Mouse (Mus musculus): ENCODE measurements at regions not wholly inside any gene's neighbourhood (a gene's known extent, or its start where the extent isn't known, plus 50 kb on each side); places are given as distances from the start of the nearest gene placed in this dataset.

- WGBS: 86% methylated on average over 1 of the region's 1 CpGs
- Histone ChIP-seq H3K4me1 (ENCODE audit: control insufficient read depth in 2 of 2, insufficient read depth in 2 of 2, low read length in 2 of 2) (no peaks in the 10 kb centered on the region), H3K4me2 (ENCODE audit: low read length) (no peak overlapping the region), H3K9me3 (ENCODE audit: control insufficient read depth, low read length) (no peaks in the 10 kb centered on the region), H3K27me3 (ENCODE audit: control insufficient read depth, insufficient read depth, low read length) (no peaks in the 10 kb centered on the region), H3K27ac (replicated peaks in 1 of 2; ENCODE audit: control insufficient read depth in 1 of 2, insufficient read depth in 1 of 2, low read depth in 2 of 2, low read length in 2 of 2) (no peak overlapping the region), H3K9ac (ENCODE audit: low read length) (no peak overlapping the region), H3K36me3 (ENCODE audit: control insufficient read depth, insufficient read depth, low read length) (no peaks in the 10 kb centered on the region), H3K4me3 (ENCODE audit: control insufficient read depth in 1 of 2, insufficient read depth in 1 of 2, low read depth in 1 of 2, low read length in 2 of 2) (no peak overlapping the region)
- ATAC-seq (ENCODE audit: insufficient number of reproducible peaks, insufficient read depth, low FRiP score, low read depth): no peak
These were observed 184.3 kb downstream of the Ube2e3 start for GRCm38 (mm10) chr2:79052226-79052625.

GRCm38 (mm10) chr2:79056138-79056537, 188.2 kb downstream of the Ube2e3 start:
- H3K9me3 ChIP-seq (ENCODE audit: control insufficient read depth, low read length): no peaks in the 10 kb centered on the region
- H3K4me3 ChIP-seq (ENCODE audit: control insufficient read depth in 1 of 2, insufficient read depth in 1 of 2, low read depth in 1 of 2, low read length in 2 of 2): no peak overlapping the region
- no peak overlapping the region for H3K9ac ChIP-seq (ENCODE audit: low read length)
- no peak overlapping the region for H3K4me2 ChIP-seq (ENCODE audit: low read length)
- no peak overlapping the region for H3K27ac ChIP-seq (replicated peaks in 1 of 2; ENCODE audit: control insufficient read depth in 1 of 2, insufficient read depth in 1 of 2, low read depth in 2 of 2, low read length in 2 of 2)
- H3K27me3 ChIP-seq (ENCODE audit: control insufficient read depth, insufficient read depth, low read length): no peaks in the 10 kb centered on the region
- 74% methylated on average over 2 of the region's 2 CpGs for WGBS
- H3K36me3 ChIP-seq (ENCODE audit: control insufficient read depth, insufficient read depth, low read length): no peaks in the 10 kb centered on the region
- ATAC-seq (ENCODE audit: insufficient number of reproducible peaks, insufficient read depth, low FRiP score, low read depth): no peak
- H3K4me1 ChIP-seq (ENCODE audit: control insufficient read depth in 2 of 2, insufficient read depth in 2 of 2, low read length in 2 of 2): no peaks in the 10 kb centered on the region

GRCm38 (mm10) chr2:79059115-79059943, 191.4 kb downstream of the Ube2e3 start:
- no peaks in the 10 kb centered on the region for H3K4me1 ChIP-seq (ENCODE audit: control insufficient read depth in 2 of 2, insufficient read depth in 2 of 2, low read length in 2 of 2)
- H3K9ac ChIP-seq (ENCODE audit: low read length): no peak overlapping the region
- H3K27ac ChIP-seq (replicated peaks in 1 of 2; ENCODE audit: control insufficient read depth in 1 of 2, insufficient read depth in 1 of 2, low read depth in 2 of 2, low read length in 2 of 2): no peak overlapping the region
- no peak for ATAC-seq (ENCODE audit: insufficient number of reproducible peaks, insufficient read depth, low FRiP score, low read depth)
- no peak overlapping the region for H3K4me3 ChIP-seq (ENCODE audit: control insufficient read depth in 1 of 2, insufficient read depth in 1 of 2, low read depth in 1 of 2, low read length in 2 of 2)
- no peaks in the 10 kb centered on the region for H3K27me3 ChIP-seq (ENCODE audit: control insufficient read depth, insufficient read depth, low read length)
- no peaks in the 10 kb centered on the region for H3K9me3 ChIP-seq (ENCODE audit: control insufficient read depth, low read length)
- 80% methylated on average over 7 of the region's 7 CpGs for WGBS
- no peak overlapping the region for H3K4me2 ChIP-seq (ENCODE audit: low read length)
- H3K36me3 ChIP-seq (ENCODE audit: control insufficient read depth, insufficient read depth, low read length): no peaks in the 10 kb centered on the region

GRCm38 (mm10) chr2:79059944-79060238, 192.0 kb downstream of the Ube2e3 start:
- H3K4me3 ChIP-seq (ENCODE audit: control insufficient read depth in 1 of 2, insufficient read depth in 1 of 2, low read depth in 1 of 2, low read length in 2 of 2): no peak overlapping the region
- no peaks in the 10 kb centered on the region for H3K9me3 ChIP-seq (ENCODE audit: control insufficient read depth, low read length)
- no peaks in the 10 kb centered on the region for H3K36me3 ChIP-seq (ENCODE audit: control insufficient read depth, insufficient read depth, low read length)
- 78% methylated on average over 4 of the region's 4 CpGs for WGBS
- no peak overlapping the region for H3K27ac ChIP-seq (replicated peaks in 1 of 2; ENCODE audit: control insufficient read depth in 1 of 2, insufficient read depth in 1 of 2, low read depth in 2 of 2, low read length in 2 of 2)
- H3K4me1 ChIP-seq (ENCODE audit: control insufficient read depth in 2 of 2, insufficient read depth in 2 of 2, low read length in 2 of 2): no peaks in the 10 kb centered on the region
- no peak overlapping the region for H3K9ac ChIP-seq (ENCODE audit: low read length)
- ATAC-seq (ENCODE audit: insufficient number of reproducible peaks, insufficient read depth, low FRiP score, low read depth): no peak
- no peak overlapping the region for H3K4me2 ChIP-seq (ENCODE audit: low read length)
- H3K27me3 ChIP-seq (ENCODE audit: control insufficient read depth, insufficient read depth, low read length): no peaks in the 10 kb centered on the region

GRCm38 (mm10) chr2:79060320-79060719, 192.4 kb downstream of the Ube2e3 start:
- no peak overlapping the region for H3K4me3 ChIP-seq (ENCODE audit: control insufficient read depth in 1 of 2, insufficient read depth in 1 of 2, low read depth in 1 of 2, low read length in 2 of 2)
- no peak for ATAC-seq (ENCODE audit: insufficient number of reproducible peaks, insufficient read depth, low FRiP score, low read depth)

GRCm38 (mm10) chr2:79061645-79062044, 193.6 kb upstream of the Itga4 start:
- H3K9ac ChIP-seq (ENCODE audit: low read length): no peak overlapping the region
- H3K4me1 ChIP-seq (ENCODE audit: control insufficient read depth in 2 of 2, insufficient read depth in 2 of 2, low read length in 2 of 2): no peaks in the 10 kb centered on the region
- no peak for ATAC-seq (ENCODE audit: insufficient number of reproducible peaks, insufficient read depth, low FRiP score, low read depth)
- H3K4me2 ChIP-seq (ENCODE audit: low read length): no peak overlapping the region
- no peaks in the 10 kb centered on the region for H3K27me3 ChIP-seq (ENCODE audit: control insufficient read depth, insufficient read depth, low read length)
- H3K4me3 ChIP-seq (ENCODE audit: control insufficient read depth in 1 of 2, insufficient read depth in 1 of 2, low read depth in 1 of 2, low read length in 2 of 2): no peak overlapping the region
- H3K9me3 ChIP-seq (ENCODE audit: control insufficient read depth, low read length): no peaks in the 10 kb centered on the region
- H3K36me3 ChIP-seq (ENCODE audit: control insufficient read depth, insufficient read depth, low read length): no peaks in the 10 kb centered on the region
- no peak overlapping the region for H3K27ac ChIP-seq (replicated peaks in 1 of 2; ENCODE audit: control insufficient read depth in 1 of 2, insufficient read depth in 1 of 2, low read depth in 2 of 2, low read length in 2 of 2)
- 78% methylated on average over 4 of the region's 4 CpGs for WGBS

More at GRCm38 (mm10) chr2:79060320-79060719, 192.4 kb downstream of the Ube2e3 start:
- H3K4me2 ChIP-seq (ENCODE audit: low read length): no peak overlapping the region
- no peaks in the 10 kb centered on the region for H3K36me3 ChIP-seq (ENCODE audit: control insufficient read depth, insufficient read depth, low read length)
- no peaks in the 10 kb centered on the region for H3K4me1 ChIP-seq (ENCODE audit: control insufficient read depth in 2 of 2, insufficient read depth in 2 of 2, low read length in 2 of 2)
- no peaks in the 10 kb centered on the region for H3K27me3 ChIP-seq (ENCODE audit: control insufficient read depth, insufficient read depth, low read length)
- H3K27ac ChIP-seq (replicated peaks in 1 of 2; ENCODE audit: control insufficient read depth in 1 of 2, insufficient read depth in 1 of 2, low read depth in 2 of 2, low read length in 2 of 2): no peak overlapping the region
- H3K9me3 ChIP-seq (ENCODE audit: control insufficient read depth, low read length): no peaks in the 10 kb centered on the region
- 84% methylated on average over 7 of the region's 7 CpGs for WGBS
- no peak overlapping the region for H3K9ac ChIP-seq (ENCODE audit: low read length)

GRCm38 (mm10) chr2:79062196-79062636, 193.0 kb upstream of the Itga4 start:
- no peak for ATAC-seq (ENCODE audit: insufficient number of reproducible peaks, insufficient read depth, low FRiP score, low read depth)
- Histone ChIP-seq H3K27ac (replicated peaks in 1 of 2; ENCODE audit: control insufficient read depth in 1 of 2, insufficient read depth in 1 of 2, low read depth in 2 of 2, low read length in 2 of 2) (no peak overlapping the region), H3K4me1 (ENCODE audit: control insufficient read depth in 2 of 2, insufficient read depth in 2 of 2, low read length in 2 of 2) (no peaks in the 10 kb centered on the region), H3K9me3 (ENCODE audit: control insufficient read depth, low read length) (no peaks in the 10 kb centered on the region), H3K36me3 (ENCODE audit: control insufficient read depth, insufficient read depth, low read length) (no peaks in the 10 kb centered on the region), H3K9ac (ENCODE audit: low read length) (no peak overlapping the region), H3K27me3 (ENCODE audit: control insufficient read depth, insufficient read depth, low read length) (no peaks in the 10 kb centered on the region), H3K4me2 (ENCODE audit: low read length) (no peak overlapping the region), H3K4me3 (ENCODE audit: control insufficient read depth in 1 of 2, insufficient read depth in 1 of 2, low read depth in 1 of 2, low read length in 2 of 2) (no peak overlapping the region)
- WGBS: 61% methylated on average over 6 of the region's 6 CpGs

- WGBS: 54% methylated on average over 2 of the region's 2 CpGs
These were observed 191.6 kb upstream of the Itga4 start for GRCm38 (mm10) chr2:79063641-79064040.

More at GRCm38 (mm10) chr2:79063641-79064040, 191.6 kb upstream of the Itga4 start:
- H3K4me1 ChIP-seq (ENCODE audit: control insufficient read depth in 2 of 2, insufficient read depth in 2 of 2, low read length in 2 of 2): no peaks in the 10 kb centered on the region
- no peaks in the 10 kb centered on the region for H3K27me3 ChIP-seq (ENCODE audit: control insufficient read depth, insufficient read depth, low read length)
- no peak overlapping the region for H3K4me3 ChIP-seq (ENCODE audit: control insufficient read depth in 1 of 2, insufficient read depth in 1 of 2, low read depth in 1 of 2, low read length in 2 of 2)
- H3K4me2 ChIP-seq (ENCODE audit: low read length): no peak overlapping the region
- no peak for ATAC-seq (ENCODE audit: insufficient number of reproducible peaks, insufficient read depth, low FRiP score, low read depth)
- no peaks in the 10 kb centered on the region for H3K9me3 ChIP-seq (ENCODE audit: control insufficient read depth, low read length)
- no peak overlapping the region for H3K9ac ChIP-seq (ENCODE audit: low read length)
- no peaks in the 10 kb centered on the region for H3K36me3 ChIP-seq (ENCODE audit: control insufficient read depth, insufficient read depth, low read length)
- H3K27ac ChIP-seq (replicated peaks in 1 of 2; ENCODE audit: control insufficient read depth in 1 of 2, insufficient read depth in 1 of 2, low read depth in 2 of 2, low read length in 2 of 2): no peak overlapping the region
